10 mouse cellular contexts compared by ENCODE assay signal in the genomic region with DNA sequence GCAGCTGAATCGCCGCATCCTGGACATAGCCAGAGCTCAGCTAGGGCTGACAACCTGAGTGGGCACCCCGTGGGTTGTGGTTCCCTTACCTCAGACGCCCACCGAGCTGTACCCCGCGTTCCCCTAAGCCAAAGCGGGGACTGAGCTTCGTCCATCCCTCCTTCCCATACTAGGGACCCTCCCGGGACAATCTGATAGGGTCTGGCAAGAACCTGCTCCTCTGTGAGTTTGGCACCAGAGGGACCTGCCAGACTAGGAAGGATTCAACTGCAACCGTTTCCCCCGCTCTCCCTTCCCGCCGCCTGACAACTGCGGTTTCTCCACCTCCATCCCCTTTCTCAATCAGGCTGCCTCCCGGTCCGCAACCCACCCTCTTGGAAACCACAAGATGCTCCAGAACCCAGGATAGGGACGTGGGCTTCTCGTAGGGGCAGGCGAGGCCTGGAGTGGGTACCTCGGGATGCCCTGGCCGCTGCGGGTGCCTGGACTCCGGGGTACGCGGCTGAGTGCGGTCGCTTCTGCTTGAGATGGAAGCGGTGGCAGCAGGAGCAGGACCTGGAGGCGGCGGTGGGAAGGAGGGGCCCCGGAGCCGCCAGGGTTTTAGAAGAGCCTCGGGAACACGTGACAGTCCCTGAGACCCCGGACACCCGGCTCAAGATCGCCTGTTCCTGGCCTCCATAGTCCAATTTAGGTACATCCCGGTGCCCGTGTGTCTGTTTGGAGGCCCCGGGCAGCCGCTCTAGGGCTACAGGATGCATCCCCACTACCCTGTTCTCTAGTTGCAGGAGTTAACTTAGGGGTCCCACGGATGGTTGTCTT. TPM values are rescaled to one million over a fixed set of nuclear protein-coding genes. Genes with fewer than 3 reads are reported as not detected.
A peak's percentile ranks its signal among the peaks of the same experiment; 100 is the strongest.
DNase-seq lines count a peak whose midpoint lies in the region; TF ChIP-seq lines count a peak whose summit lies in the region.
"Had no signal": no experiment of that assay in that cellular context is flagged by ENCODE, and none has a peak within 500 bp of the region (broad histone marks: within the 10 kb centered on the region; RNA-seq: fewer than 3 reads in every experiment).

TSS of gene Npy5r (minus strand) at position 618 of the 819 bp plus-strand sequence.

- WGBS in thymus, adult 2 months, result 9% methylated on average over 43 of the region's 43 CpGs

- TF ChIP-seq CTCF in thymus, adult 2 months (IDR thresholded peaks at IDR 0.05; ENCODE audit: borderline replicate concordance, control insufficient read depth, extremely low read depth, insufficient read depth, low read length, poor library complexity), result no peak

- no peaks in the 10 kb centered on the region for H3K27me3 ChIP-seq in thymus, adult 2 months (ENCODE audit: control insufficient read depth, insufficient read depth, low read length)

- H3K27ac ChIP-seq in thymus, adult 2 months (ENCODE audit: control insufficient read depth, insufficient read depth, low read length), result no peak within 1 kb of the TSS

- no peak within 1 kb of the TSS for H3K4me3 ChIP-seq in thymus, adult 2 months (ENCODE audit: control insufficient read depth, insufficient read depth, low read length)

- DNase-seq in adrenal gland, postnatal 14 days, result peak; percentile 6
- no peak for DNase-seq in adrenal gland, postnatal 36 days
- DNase-seq in testis, postnatal 14 days (ENCODE audit: low spot score), result peak; percentile 3
- DNase-seq in testis, postnatal 10 days (ENCODE audit: low spot score), result no peak
- DNase-seq in layer of hippocampus, postnatal 25 days (ENCODE audit: extremely low spot score in 1 of 2, low spot score in 1 of 2), result peak; percentile 33 to 44
- DNase-seq in neural tube, embryonic 10.5 days (ENCODE audit: extremely low spot score, low spot score), result peak; percentile 68
- DNase-seq in ovary, postnatal 10 days (ENCODE audit: low spot score), result no peak
- DNase-seq in thymus, adult 2 months, result no peak

- no peak for TF ChIP-seq POLR2A in thymus, adult 2 months (IDR thresholded peaks at IDR 0.05; ENCODE audit: control insufficient read depth, extremely low read depth, insufficient read depth, low read length, poor library complexity)

- no peaks in the 10 kb centered on the region for H3K4me1 ChIP-seq in thymus, adult 2 months (replicated peaks; ENCODE audit: control insufficient read depth, insufficient read depth, low read length)

- no peaks in the 10 kb centered on the region for H3K36me3 ChIP-seq in thymus, adult 2 months (ENCODE audit: control insufficient read depth, insufficient read depth, low read length)

RNA-seq across cellular contexts. Expression of gene Npy5r, which starts in this region (rescaled TPM):
- total RNA-seq in adrenal gland, postnatal 14 days (2021), result 0.23 and 0.26 TPM in 2 replicates
- under 1 TPM in 1 of 2 experiments, not detected in 1; 0.13 TPM for total RNA-seq in adrenal gland, postnatal 36 days (2021)
- 10 to 100 TPM in 1 of 2 experiments, 1 to 10 TPM in 1; 9.9 to 10.2 TPM for total RNA-seq in layer of hippocampus, postnatal 25 days (2021)
- polyA plus RNA-seq in thymus, adult 2 months (2012; rRNA removed), result 0.06 TPM in 1 of 2 replicates, not detected in the other
- total RNA-seq: common myeloid progenitor, adult 5-6 weeks; neutrophil, adult 5-6 weeks had no signal

Comparison
In these comparisons a context has a peak if more than half of its experiments do, and no peak if none do; other contexts are left out.
1. DNase-seq: peak in testis, postnatal 14 days (single experiment), layer of hippocampus, postnatal 25 days (2 of 2) and neural tube, embryonic 10.5 days (single experiment); none in adrenal gland, postnatal 36 days (0 of 2), testis, postnatal 10 days (single experiment), ovary, postnatal 10 days (single experiment) and thymus, adult 2 months (single experiment).
2. Peak in DNase-seq in adrenal gland, postnatal 14 days; RNA of the gene not detected or under 1 TPM.